Mouse (Mus musculus) gastrocnemius, adult 18-20 months (tissue): ENCODE results near the gene 5330417C22Rik. TPM values are rescaled to one million over a fixed set of nuclear protein-coding genes. Genes with fewer than 3 reads are reported as not detected.

Source experiments
- DNase-seq: peaks from one replicate; pipeline ENCODE4 v3.0.0; 2021; ENCODE audit warnings: low spot score
- total RNA-seq, 2 experiments: library from RNA; stranded (reverse); gene quantifications; 2 replicates each; pipeline ENCODE4 v1.2.3; 2021

Gene 5330417C22Rik
- total RNA-seq, 2 experiments from 2014 or later = not detected

GRCm38 (mm10) chr3:108466425-108466824 is 69.9 kb downstream of the 5330417C22Rik start:
- DNase-seq = peak; percentile 63

GRCm38 (mm10) chr3:108458866-108459265 is 77.5 kb downstream of the 5330417C22Rik start:
- no peak for DNase-seq

DNA sequence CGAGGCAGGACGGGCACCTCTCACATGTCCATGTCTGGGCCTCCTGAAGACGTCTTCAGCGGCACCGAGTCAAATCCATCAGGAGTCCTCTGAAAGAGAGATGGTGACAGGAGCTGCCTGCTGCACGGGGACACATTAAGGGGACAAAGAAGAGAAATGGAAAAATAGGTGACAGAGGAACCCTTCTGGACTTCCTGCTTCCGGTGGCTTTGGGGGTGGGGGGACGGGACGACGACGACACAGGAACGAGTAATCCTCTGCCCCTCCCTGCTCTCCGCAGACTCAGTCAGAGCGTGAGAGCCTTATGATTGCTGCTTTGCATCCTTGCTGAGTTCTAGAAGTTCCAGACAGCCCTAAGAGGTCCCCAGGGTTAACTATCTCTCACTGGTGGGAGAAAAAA is 78.0 kb downstream of the 5330417C22Rik start:
- no peak for DNase-seq

DNA sequence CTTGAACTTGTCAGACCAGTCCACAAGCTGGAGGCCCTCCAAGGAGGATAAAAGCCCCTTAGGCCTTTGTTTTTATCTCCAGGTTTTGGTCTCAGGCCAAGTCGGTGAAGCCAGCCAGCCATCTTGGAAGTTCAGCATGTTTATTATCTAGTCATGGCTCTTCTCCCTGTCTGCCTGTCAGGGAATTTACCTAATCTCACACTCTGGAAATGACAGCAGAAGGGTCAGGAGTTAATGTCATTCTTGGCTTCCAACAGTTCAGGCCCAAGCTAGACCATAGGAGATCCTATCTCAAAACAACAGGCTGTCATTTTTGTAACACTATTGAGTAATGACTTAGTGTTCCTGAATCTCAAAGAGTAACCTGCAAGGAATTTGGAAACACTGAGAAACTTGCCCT is 82.2 kb downstream of the 5330417C22Rik start:
- no peak for DNase-seq

- DNase-seq = no peak
Observed at GRCm38 (mm10) chr3:108451969-108452368, 84.4 kb downstream of the 5330417C22Rik start.

- no peak for DNase-seq
Observed at GRCm38 (mm10) chr3:108445366-108445705, 91.0 kb downstream of the 5330417C22Rik start.

GRCm38 (mm10) chr3:108444698-108445365 is 91.5 kb downstream of the 5330417C22Rik start, which contains the start of gene Sars:
TSS of gene Sars (minus strand) at chr3:108445209.
- peak; percentile 89 for DNase-seq

- DNase-seq = peak; percentile 59
Observed at GRCm38 (mm10) chr3:108444029-108444428, 92.3 kb downstream of the 5330417C22Rik start.

DNA sequence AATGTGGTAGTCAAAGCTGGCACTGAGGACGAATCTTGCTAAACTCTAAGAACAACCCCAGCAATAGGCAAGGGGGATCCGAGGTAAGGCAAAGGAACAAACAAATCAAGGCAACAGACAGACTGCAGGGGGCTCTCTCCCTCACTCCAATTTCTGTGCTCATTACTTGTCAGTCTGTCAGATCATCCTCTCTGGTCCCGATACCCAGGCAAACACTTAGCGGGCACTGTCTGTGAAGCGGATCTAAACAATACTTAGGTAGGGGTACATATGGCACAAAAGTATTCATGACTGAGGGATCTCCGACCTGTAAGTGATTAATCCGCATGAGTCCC is 100.0 kb downstream of the 5330417C22Rik start:
- DNase-seq = no peak

- DNase-seq = no peak
Observed at GRCm38 (mm10) chr3:108435701-108436379, 100.5 kb downstream of the 5330417C22Rik start.

DNA sequence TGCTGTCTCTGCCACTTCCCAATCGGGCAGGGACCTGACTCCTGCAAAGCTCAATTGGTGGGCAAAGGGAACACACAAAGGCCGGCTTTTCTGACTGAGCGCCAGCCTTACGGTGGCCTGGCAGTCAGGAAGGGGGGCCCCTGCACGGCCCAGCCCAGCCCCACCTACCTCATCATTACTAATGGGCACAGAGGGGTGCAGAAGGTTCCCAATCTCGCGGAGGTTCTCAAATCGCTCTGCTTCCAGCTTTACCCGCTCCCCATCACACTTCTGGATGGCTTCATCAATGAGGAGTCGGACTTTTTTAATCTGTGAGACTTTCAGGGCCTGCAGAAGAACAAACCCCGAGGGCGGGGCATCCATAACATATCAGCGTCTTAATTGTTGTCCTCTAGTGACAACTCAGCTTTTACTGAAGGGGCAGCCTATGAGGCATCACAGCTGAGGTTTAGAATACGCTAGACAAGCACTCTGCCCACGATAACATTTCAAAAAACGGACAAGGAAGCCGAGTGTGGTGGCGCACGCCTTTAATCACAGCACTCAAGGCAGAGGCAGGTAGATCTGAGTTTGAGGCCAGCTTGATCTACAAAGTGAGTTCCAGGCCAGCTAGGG is 102.3 kb downstream of the 5330417C22Rik start:
- no peak for DNase-seq

DNA sequence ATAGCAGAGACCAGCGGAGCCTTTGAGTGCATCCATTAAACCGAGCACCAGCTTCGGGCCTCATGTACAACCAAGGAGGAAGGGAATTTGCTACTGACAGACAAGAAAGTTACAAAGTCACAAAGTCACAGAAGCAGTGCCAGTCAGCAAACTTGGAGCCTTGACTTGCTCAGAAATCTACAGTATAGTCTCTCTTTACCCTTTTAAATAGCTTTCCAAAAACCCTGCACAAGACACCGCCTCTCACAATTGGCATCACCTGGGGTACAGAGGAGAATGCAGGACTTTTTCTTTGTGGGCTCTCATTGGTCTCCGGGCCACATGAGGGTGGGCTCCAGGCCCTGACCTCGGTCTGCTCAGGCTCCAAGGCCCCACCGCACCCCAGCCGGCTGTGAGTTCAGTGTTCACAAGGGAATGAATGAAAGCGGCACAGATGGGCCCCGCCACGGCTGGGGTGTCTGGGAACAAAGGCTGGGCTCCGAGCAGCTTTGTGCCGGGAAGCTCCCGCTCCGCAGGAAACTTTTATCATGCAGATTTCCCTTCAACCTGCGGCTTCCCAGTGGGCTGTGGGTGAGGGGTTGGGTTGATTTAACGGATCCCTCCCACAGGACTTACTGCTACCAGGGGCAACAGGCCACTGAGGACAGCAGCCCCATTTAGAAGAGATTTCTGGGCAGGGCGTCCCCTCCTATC is 103.0 kb downstream of the 5330417C22Rik start:
- no peak for DNase-seq

DNA sequence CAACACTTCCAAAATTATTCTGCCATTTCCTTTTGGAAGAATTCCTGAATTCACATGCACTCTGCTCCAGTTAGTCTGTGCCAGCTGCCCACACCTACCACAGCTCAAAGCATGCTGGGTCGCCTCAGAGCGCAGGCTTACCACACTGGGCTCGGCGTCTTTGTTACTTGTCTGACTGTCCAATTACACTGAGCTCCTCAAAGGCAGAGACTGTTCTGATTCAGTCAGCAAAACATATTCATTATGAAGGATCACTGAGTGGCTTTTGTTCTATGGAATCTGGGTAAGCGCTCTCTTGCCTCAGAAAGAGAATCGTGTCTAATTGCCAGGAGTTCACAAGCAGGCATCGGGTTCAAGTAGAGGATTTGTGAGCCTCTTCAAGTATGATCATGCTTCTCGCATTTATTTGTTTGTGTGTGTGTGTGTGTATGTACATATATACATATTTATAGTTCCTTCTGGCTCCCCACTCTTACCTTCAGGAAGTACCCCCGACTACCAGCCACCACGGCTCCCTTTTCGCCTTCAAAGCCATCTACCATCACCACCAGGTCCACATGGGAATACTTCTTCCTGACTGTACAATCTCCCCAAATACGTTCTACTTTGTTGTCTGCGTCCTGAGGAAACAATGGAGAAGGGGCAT is 103.7 kb downstream of the 5330417C22Rik start:
- DNase-seq = no peak

GRCm38 (mm10) chr3:108425624-108426018 is 110.7 kb downstream of the 5330417C22Rik start:
- no peak for DNase-seq

GRCm38 (mm10) chr3:108424944-108425623 is 111.3 kb downstream of the 5330417C22Rik start:
- no peak for DNase-seq

- DNase-seq = no peak
Observed at GRCm38 (mm10) chr3:108423844-108424801, 112.2 kb downstream of the 5330417C22Rik start.

GRCm38 (mm10) chr3:108423006-108423405 is 113.3 kb downstream of the 5330417C22Rik start:
- no peak for DNase-seq

DNA sequence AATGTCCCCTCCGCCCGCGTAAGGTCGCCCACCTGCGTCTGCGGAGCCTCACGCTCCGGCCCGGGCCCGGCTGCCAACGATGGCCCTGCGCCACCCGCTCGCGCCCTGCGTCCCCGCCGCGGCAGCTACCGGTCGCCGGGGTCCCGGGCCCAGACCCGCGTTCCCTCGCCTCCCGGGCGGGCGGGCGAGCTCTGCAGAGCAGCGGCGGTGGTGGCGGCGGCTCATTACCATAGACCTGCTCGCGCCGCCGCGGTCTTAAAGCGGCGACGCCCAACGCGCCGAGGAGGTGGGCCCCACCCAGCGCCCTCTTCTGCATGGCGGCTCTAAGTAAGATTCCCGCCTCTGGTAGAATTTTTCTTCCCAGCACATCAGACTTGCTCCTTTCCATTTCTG is 120.5 kb downstream of the 5330417C22Rik start:
- peak; percentile 59 for DNase-seq

- no peak for DNase-seq
Observed at GRCm38 (mm10) chr3:108414857-108415830, 121.2 kb downstream of the 5330417C22Rik start, which contains the start of gene Celsr2. TSS of gene Celsr2 (minus strand) at chr3:108415552.
